Mouse (Mus musculus) WW6 (cell line): ENCODE results near the gene Gramd1b.

Experiments
- DNase-seq: peaks from one replicate; pipeline ENCODE4 v3.0.0-alpha.2; 2013; ENCODE audit warnings: low read depth, low spot score

Gene Gramd1b

GRCm38 (mm10) chr9:40336701-40337100 is 194.5 kb downstream of the Gramd1b start:
- no peak for DNase-seq

DNA sequence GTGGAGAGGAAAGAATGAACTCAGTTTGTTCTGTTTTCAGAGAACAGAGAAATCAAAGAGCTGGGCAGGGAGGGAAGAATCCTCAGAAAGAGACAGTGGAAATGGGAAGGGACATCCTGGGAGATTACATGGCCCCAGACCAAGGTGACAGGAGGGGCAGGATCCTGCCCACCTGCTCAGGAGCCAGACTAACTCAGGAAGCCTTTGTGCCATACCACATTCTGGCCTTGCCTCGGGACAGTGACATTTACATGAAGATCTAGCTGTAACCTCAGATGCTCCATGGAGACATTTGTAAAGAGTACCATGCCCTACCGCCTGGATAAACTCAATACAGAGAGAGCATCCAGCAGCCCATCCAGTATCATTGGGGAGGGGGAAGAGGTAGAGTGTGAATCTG is 196.6 kb downstream of the Gramd1b start:
- DNase-seq = no peak

GRCm38 (mm10) chr9:40333649-40334396 is 197.4 kb downstream of the Gramd1b start:
- DNase-seq = peak; percentile 74

- no peak for DNase-seq
Measured at GRCm38 (mm10) chr9:40332731-40333648, 198.2 kb downstream of the Gramd1b start.

GRCm38 (mm10) chr9:40332326-40332725 is 198.9 kb downstream of the Gramd1b start:
- no peak for DNase-seq

DNA sequence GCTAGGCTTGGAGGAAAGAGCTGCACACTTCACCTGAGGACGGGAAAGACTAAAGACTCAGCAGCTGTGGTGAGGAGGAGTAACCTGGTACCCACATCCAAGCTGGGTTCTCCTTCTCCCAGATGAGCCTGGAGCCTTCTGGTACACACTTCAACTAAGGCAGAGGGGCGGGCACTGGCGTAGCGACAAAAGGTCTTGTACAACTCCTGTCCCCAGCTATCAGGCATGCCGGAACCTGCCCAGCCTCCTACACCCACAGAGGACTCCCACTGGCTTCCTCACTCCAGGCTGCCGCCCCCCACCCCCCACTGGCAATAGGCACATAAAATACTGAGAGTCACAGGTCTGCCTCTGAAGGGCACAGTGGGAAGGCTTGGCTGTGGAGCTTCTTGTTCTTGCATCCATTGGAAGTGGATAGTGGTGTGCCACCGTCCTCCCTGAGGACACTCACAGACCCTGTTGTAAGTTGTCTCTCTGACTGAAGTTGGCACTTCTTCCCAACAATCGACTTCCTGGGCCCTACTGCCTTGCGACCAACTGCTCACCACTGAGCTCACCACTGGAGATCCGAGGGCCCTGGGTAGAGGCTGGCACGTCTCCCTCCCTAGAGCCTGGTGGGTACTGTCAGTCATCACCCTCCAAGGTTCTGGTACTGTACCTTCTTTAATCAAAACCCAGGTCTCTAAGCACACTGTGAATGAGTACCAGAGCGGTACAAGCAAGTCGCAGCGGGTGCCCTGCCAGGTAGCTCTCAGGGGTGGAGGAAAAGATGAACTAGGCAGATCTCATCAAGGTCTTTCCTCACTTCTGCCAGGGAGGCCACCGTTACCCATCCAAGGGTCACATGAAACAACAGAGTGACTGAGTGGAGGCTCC is 199.5 kb downstream of the Gramd1b start:
- DNase-seq = no peak

GRCm38 (mm10) chr9:40330609-40331382 is 200.4 kb downstream of the Gramd1b start:
- peak; percentile 77 for DNase-seq

GRCm38 (mm10) chr9:40326260-40326915 is 204.8 kb downstream of the Gramd1b start:
- DNase-seq = no peak

DNA sequence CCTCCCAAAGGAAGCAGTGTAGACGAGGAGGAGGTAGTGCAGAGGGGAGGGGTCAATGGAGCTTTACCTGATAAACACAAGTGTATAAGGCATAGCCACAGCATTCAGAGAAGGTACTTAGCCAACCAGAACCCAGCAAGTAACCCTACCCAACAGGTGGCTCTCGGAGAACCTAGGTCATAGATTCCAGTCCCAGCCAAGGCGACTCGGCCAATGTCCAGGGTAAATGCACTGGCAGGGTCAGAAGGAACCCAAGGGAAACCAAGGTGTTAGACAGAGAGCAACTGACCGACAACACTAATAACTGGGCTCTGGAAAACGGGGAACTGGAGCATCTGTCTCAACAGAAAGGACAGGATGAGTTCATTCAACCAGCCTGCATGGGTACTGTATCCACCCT is 206.4 kb downstream of the Gramd1b start:
- no peak for DNase-seq

GRCm38 (mm10) chr9:40324232-40324792 is 206.9 kb downstream of the Gramd1b start:
- no peak for DNase-seq

DNA sequence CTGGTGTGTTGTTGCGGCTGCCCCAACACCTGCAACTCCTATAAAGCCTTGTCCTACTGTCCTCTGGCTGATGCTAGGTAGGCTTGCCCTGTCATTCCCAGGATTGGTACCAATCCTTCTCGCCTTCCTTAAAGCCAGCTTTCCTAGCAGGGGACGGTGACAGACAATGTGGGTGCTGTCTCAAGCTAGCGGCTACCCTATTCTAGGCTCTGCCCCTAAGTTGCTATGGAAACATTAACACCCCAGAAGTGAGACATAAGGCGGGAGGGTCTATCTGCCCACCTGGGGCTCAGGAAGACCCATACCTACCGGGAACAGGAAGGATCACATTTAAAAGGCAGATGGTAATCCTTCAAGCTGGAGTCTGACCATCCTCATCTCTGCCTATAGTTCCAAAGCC is 207.4 kb downstream of the Gramd1b start:
- no peak for DNase-seq

- DNase-seq = no peak
Measured at GRCm38 (mm10) chr9:40323171-40323570, 208.0 kb downstream of the Gramd1b start.

DNA sequence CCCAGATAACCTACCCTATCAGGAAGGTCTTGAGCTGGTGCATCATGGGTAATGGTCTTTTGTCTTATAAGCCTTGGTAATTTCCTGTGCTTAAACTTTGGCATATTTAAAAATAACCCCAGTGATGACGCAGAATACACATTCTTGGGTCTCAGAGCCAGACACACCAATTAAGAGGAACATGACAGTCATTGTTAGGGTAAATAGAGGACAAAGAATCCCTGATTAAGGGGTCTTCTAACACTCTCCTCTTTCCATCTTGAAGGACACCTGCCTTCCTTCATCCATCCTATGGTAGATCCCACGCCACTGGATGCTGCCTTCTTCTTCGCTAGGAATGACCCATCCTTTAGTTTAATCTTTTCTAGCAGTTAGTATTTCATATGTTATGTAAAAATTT is 208.8 kb downstream of the Gramd1b start:
- no peak for DNase-seq

- DNase-seq = no peak
Measured at GRCm38 (mm10) chr9:40321668-40322003, 209.5 kb downstream of the Gramd1b start.

DNA sequence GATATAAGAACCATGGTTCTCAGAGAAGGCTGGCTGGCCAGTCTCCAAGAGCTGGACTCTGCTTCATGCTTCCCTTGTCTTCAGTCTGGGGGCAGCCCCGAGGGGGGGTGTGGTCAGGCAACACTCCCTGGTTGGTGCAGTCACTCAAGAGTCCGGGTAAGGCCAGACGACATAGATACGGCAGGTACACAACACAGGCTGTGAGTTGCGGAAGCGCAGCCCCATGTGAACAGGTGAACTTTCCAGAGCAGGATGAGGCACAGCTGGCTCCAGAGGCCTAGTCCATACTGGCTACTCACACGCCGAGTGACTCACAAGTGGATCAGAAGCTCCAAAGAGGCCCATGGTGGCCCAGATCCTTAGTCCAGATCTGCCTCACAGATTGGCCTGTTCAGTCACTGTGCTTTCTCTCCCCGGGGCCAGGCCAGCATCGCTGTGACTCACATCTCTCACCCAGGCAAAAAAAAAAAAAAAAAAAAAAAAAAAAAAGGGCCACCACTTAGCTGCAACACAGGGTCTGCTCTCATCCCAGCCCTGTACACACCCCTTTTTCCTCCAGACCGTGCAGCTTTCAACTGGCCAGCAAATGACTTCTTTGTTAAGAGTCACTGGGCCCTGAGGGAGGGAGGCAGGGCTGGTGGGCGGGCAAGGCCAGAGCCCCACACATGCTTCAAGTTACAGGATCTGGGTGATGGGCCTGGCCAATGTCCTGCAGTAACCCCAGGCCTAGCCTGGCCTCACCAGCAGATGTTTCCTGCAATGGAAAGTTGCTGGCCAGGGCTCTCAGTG is 210.1 kb downstream of the Gramd1b start:
- no peak for DNase-seq

DNA sequence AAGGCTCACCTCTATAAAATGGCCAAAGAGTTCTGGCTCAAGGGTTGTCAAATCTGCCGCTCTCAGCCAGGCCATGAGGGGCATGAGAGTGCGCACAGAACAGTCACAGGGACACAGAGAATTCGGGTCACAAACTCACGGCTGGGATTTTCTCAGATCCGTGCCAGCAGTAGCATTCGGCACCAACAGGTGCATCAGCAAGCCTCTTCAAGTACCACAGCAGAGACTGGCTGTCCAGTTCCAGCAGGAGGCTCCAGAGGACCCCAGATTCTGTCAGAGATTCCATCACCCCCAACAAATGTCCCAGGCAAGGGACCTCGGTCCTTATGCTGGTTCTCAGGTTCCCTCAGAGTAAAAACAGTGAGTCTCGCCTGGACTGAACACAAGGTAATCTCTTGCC is 210.8 kb downstream of the Gramd1b start:
- no peak for DNase-seq

DNA sequence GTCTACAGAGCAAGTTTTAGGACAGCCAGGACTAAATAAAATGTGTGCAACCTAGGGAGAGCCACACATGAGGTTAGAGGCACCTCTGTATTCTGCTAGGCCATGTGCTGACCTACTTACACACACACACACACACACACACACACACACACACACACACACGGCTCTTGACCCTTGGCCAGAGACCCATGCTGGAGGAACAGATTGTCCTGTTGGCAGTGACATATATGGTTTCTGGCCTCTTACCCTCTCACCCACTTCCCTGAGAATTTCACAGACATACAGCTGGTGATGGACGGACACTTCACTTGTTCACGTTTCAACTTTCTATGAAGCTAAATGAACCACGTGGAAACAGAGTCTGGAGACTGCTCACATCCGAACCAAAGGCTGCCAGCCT is 212.4 kb downstream of the Gramd1b start:
- DNase-seq = no peak

- DNase-seq = no peak
Measured at GRCm38 (mm10) chr9:40317735-40318134, 213.4 kb downstream of the Gramd1b start.

DNA sequence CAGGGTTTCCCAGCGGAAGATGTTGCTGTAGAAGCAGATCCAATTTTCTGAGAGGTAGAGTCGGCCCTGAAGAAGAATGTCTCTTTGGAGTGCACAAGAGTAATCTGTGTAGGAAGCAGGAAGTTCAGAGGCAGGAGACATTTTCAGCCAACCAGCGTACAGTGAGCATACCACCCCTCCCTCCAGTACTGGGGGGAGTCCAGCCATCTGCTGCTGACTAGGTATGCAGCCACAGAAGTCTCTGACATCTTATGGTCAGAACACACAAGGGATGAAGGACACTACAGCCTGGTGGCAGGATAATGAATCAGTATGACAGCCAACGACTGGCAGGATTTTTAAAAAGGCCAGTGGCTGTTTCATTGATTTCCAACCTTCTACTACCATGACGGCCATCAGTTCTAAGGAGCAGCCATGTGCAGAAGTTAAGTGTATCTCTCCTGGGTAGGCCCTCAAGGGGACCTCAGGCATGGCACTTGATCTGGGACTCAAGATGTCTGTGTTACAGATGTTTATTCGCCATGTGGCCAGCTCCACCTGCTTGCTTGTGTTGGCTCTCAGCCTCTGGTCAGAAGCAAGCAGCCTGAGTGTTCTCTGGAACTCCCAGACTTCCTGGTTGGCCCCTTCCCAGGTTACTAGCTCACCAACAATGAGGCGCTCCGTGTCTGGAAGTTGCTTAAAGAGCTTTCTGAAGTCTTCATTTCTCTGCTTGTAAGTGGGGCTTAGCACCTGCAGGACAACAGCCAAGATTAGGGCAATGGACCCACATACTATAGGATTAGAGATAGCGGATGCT is 214.1 kb downstream of the Gramd1b start:
- no peak for DNase-seq
